Mouse (Mus musculus): ENCODE results near the gene Rabep1.
"Not testable (repeated sequence)": the region's sequence is repeated elsewhere in the genome, so short reads cannot be mapped to it uniquely, and the experiment has no call there.

Gene Rabep1

DNA sequence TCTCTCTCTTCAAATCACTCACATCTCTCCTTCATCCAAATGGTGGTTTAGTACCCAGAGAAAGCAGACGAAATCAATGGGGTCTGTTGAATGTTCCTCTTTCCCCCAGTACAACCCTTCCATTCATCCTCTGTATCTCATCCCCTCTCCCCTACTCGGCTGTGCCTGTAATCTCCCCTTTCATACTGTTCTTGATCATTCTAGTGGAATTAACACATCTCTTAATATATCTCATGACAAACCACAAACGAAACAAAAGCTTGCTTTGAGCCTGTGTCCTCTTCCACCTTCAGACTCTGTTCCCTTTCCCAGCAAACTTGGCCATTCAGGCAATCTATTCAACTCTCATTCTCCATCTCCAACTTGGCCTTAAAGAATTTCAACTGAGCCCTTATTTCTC lies 13.4 kb upstream of the Rabep1 start:
- no peak for DNase-seq (ENCODE audit: low spot score)

DNA sequence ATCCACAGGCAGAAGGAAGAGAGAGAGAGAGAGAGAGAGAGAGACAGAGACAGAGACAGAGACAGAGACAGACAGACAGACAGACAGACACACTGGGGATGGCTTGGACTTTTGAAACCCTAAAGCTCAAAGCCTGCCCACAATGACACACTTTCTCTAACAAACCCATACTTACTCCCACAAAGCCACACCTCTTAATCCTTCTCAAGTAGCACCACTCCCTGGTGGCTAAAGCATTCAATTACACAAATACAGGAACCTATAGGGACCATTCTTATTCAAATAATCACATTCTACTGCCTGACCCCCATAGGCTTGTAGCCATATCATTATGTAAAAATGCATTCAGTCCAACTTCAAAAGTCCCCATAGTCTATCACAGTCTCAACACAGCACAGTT lies 11.2 kb upstream of the Rabep1 start:
- DNase-seq (ENCODE audit: low spot score), result no peak

DNA sequence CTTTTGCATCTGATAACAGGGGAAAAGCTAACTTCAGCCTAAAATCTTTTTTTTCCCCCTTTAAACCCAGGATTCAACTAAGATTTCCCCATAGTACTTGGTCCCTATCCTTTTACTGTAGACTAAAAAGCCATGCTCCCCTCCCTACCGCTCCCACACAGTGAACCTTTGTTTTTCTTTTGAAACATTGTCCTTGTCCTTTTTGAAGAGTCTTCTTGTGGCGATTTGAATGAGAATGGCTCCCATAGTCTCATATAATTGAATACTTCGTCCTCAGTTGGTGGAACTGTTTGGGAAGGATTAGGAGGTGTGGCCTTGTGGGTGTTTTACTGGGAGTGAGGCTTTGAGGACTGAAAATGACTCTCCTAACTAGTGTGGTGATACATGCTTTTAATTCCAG lies 10.7 kb upstream of the Rabep1 start:
- DNase-seq (ENCODE audit: low spot score), result no peak

DNA sequence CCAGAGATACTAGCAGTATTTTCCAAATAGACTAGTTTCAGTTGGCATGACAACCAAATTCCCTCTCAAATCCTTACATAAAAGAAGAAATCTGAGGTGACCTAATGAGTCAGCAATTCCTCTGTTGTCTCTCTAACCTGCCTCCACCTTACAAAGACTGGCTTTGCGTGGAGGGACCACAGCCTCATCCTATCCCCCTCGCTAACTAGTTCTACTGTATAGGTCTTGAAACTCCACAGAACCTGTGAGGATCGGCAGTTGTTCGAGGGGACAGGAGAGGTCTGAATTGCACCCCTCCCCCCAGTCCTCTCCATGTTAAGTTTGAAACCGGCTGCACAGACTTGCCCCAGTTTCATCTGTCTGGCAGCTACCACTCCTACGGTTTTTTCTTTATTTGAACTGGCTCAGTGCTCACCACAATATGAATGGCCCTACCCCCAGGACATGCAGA lies 9.2 kb upstream of the Rabep1 start:
- DNase-seq (ENCODE audit: low spot score), result no peak

DNA sequence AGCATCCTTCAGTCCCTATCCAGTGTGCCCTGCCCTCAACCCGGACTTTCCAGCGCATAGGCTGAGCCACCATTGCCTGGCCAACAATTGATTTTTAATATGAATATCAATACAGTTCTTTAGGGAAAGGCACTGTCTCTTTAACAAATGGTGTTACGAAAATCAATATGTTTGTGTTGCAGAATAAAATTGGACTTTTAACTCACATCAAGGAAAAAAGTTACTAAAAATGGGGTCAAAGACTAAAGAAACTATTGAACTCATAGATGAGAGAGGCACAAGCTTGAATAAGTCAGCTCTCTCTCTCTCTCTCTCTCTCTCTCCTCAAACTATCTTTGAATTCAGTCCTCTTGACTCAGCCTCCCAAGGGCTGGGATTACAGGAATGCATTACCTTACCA lies 7.5 kb upstream of the Rabep1 start:
- DNase-seq (ENCODE audit: low spot score), result no peak

DNA sequence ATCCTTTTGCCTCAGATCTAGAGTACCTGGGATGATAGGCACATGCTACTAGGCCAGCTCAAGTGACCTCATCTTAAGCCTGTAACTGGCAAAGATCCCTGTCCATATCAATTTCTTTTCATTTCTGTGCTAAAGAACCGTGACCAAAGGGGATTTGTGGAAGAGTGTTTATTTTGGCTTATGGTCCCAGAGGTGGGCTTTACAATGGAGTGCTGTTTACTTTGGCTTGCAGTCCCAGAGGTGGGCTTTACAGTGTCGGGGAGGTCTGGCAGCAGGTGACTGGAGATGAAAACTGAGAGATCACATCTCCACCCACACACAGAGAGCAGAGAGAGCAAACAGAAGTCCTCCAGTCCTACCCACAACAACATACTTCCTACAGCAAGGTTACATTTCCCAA lies 6.0 kb upstream of the Rabep1 start:
- no peak for DNase-seq (ENCODE audit: low spot score)

DNA sequence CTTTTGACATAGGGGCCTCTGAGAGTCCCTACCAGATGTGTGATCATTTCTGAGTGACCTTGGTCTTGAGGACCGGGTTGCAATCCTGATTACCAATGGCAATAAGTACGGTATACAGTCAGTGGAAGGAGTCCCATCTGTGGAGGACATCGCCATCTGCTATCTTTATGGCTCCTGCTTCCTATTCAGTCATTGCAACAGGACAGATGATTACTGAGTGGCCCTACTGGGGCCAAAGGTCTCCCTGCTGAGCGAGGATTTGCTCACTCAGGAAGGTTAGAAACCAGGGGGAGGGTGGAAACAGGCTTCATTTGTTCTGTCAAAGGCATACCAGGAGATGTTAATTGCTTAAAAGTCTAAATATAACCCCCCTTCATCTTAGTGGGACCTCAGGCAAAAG lies 1.6 kb upstream of the Rabep1 start:
- no peak for DNase-seq (ENCODE audit: low spot score)

DNA sequence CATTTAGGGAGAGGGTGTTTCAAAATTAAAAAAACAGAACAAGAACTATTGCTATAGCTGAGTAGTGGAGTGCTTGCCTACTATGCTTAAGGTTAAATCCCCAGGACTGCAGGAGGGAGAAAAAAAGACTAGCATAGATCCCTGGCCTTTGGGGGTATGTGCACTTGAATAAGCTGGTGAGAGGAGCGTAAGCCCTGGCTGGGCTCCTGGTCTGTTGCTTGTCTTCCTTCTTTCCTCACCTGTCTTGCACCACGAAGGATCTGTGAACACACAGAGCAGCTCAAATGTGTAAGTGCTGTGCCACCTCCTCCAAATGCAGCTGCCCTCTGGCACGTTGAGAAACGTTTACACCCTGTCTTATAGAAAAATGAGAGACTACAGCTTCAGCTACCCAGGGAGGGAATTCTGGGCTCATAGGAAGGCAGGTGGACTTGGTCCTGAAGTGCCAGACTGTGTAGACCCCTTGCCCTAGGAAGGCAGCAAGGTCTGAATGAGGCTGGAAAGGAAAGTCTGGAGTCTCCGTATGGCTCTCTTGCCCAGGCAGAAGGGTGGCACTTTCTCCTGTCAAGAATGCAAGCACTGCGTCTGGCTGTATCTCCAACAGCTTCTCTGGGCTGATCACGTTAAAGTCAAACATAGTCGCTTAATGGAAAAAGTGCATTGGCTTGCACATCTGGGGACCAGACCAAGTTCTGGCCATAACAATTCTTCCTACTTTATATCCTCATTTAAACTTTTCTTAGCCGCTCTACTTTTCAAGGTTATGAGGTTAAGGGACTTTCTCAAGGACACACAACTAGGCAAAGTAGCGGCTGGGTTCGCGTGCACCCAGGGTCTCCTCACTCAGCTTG lies 652 bp upstream of the Rabep1 start:
- DNase-seq (ENCODE audit: low spot score), result no peak

DNA sequence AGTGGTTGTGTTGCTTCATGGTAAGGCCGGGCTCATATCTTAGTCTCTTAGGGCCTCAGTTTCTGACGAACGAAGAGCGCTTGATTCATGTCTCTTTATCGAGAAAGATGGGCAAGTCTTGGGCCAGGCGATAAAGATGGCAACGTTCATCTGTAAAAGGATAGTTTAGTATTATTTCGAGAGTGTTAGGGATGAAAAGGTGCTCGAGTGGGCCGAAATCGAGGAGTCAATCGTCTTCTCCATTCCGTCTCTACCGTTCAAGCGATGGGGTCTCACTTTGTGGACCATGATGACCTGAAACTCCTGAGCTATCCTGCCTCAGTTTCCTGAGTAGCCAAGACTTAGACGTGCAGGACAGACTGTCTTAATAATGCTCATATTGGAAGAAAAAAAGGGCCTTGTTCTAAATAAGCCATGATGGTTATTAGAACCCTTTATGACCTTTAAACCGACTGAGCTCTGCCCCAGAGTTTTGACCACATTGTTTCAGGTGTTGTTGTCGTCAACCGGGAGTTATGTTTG lies 940 bp downstream of the Rabep1 start:
- DNase-seq (ENCODE audit: low spot score), result no peak

DNA sequence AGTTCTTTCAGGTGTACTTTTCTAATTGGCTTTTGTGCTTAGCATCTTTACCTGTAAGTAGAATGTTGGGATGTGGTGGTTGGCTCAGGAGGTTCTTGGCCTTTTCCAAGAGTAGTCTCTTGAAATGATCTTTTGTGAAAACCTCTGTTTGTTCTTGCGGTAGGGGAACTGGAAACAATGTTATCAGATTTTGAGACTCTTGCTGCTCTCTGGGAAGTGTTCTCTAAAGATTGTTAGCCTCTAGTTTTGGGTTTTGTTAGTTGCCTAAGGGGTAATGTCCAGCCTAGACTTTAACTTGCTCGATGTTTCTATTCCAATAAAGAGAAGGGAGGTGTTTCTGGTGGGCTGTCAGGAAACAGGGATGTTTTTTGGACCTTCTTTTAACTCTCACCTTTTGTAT lies 1.5 kb downstream of the Rabep1 start:
- DNase-seq (ENCODE audit: low spot score), result no peak

DNA sequence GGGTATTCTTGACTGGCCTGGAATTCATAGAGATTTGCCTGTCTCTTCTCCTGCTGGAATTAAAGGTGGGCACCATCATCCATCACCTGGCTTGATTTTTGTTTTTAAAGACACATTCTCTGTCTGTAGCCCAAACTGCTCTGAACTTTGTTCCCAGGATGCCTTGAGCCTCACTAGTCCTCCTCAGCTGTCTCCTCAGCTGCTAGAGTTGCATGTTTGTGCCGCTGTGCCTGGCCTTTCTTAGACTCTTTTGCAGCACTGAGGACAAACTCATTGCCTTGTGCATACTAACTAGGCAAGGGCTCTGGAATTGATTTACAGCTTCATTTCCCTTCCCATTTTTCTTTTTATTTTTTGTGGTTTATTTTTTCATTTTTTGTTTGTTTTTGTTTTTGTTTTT lies 15.8 kb downstream of the Rabep1 start:
- DNase-seq (ENCODE audit: low spot score), result no peak

DNA sequence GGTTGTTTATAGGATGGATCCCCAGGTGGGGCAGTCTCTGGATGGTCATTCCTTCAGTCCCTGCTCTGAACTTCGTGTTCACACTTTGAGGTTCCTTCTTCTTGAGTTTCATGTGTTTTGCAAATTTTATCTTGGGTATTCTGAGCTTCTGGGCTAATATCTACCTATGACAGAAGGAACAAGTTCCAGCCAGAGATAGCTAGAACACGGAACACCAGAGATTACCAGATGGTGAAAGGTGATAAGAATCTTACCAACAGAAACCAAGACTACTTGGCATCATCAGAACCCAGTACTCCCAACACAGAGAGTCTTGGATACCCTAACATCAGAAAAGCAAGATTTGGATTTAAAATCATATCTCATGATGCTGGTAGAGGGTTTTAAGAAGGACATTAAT lies 18.6 kb downstream of the Rabep1 start:
- not testable (repeated sequence) for DNase-seq (ENCODE audit: low spot score)

DNA sequence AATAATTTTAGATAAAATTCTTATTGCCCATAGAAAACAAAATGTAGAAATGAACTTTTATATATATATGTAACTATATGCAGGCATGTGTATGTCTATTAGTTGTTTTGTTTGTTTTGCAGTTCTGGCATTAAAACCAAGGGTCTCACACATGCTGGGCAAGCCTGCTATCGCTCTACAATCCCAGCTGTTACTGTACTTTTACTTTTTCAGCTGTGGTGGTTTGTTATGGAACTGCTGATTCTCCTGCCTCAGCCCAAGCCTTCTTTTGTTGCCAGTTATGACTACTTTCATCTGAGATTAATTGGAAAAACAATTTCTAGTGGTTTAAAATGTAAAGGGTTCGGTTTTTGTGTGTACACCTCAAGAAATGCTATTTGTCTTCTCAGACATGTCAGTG lies 20.6 kb downstream of the Rabep1 start:
- DNase-seq (ENCODE audit: low spot score), result no peak

DNA sequence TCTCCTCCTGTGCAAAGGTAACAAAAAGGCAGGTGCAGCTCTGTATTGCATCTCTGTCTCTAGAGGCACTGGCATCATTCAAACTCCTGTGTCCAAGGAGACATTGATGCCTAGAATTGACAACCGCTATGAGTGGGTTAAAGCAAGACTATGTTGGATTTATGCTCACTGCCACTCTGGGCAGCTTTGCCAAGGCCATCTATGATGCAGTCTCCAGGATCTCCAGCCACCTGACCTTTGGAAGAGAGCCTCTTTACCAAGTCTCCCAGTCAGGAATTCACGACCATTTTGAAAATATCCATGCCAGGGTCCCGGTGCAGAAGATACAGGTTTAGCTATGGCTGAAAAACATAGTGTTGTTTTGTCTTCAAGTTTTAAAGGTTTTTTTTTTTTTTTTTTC lies 24.7 kb downstream of the Rabep1 start:
- DNase-seq (ENCODE audit: low spot score), result no peak

DNA sequence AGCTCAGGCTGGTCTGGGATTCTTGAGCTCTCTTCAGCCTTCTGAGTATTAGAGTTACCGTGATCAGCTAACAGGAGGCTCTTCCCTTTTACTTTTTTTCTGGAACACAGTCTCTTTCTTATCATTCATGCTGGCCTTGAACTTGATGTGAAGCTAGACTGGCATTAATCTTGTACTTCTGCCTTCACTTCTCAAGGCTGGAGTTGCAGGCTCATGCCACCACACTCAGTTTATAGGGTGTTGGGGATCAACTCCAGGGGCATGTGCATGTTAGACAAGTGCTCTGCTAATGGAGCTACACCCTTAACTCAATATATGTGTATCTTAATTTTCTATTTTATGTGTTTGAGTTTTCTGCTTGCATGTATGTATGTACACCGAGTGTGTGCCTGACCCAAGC lies 25.2 kb downstream of the Rabep1 start:
- DNase-seq (ENCODE audit: low spot score), result no peak

DNA sequence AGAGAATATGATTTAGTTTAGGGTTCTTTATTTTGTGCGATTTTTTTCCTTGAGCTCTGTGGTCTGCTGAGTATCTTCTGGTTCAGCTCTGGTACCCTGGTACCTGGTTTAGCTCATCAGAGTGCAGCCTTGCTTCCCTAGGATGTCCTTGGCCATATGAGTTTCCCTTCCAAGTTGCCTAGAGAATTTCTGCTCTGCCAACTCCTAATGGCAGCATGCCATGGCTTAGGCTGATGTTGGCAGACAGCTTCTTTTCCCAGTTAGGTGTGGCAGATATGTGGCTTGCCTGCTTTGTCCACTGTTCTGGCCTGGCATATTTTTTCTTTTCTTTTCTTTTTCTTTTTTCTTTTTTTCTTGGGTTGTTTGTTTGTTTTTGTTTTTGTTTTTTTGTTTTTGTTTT lies 25.8 kb downstream of the Rabep1 start:
- DNase-seq (ENCODE audit: low spot score), result no peak

DNA sequence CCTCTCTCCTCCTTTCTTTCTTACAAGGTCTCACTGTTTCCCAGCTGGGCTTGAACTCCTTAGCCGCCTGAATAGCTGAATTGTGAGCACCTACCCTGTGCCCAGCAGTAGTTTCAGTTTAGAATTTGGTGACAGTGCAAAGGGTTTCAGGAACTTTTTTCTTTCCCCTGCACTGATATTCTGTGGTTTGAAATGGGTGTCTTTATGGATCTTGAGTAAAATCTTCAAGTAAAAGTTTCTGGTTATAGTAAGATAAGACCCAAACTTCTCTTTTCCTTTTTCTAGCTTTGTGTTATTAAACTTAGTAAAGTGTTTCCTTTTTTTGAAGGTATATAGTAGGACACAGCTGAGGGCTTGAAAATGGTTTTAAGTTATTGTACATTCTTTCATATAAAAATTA lies 26.5 kb downstream of the Rabep1 start:
- no peak for DNase-seq (ENCODE audit: low spot score)

DNA sequence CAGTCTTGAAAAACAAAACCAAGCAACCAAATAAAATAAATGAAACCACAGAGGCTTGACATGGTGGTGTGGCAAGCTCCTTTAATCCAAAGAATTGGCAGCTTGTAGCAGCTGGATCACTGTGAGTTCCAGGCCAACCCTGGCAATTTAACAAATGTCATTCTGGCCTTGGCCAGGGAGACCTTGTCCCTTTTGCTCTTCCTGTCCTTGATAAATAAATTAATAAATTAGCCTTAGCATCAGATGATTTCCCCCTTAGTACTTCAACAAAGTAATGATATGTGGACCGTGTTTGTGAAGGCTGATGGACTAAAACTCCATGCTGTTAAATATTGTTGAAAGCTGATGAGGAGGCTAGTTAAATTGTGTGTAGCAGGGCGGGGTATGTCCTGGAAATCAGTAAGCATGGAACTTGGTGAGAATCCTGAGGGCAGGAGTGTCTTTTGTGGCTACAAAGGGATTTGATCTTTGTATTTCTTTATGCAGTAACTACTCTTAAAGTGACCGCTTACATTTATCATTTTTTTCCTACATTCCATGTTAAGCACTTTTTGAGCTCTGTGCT lies 27.3 kb downstream of the Rabep1 start:
- no peak for DNase-seq (ENCODE audit: low spot score)

DNA sequence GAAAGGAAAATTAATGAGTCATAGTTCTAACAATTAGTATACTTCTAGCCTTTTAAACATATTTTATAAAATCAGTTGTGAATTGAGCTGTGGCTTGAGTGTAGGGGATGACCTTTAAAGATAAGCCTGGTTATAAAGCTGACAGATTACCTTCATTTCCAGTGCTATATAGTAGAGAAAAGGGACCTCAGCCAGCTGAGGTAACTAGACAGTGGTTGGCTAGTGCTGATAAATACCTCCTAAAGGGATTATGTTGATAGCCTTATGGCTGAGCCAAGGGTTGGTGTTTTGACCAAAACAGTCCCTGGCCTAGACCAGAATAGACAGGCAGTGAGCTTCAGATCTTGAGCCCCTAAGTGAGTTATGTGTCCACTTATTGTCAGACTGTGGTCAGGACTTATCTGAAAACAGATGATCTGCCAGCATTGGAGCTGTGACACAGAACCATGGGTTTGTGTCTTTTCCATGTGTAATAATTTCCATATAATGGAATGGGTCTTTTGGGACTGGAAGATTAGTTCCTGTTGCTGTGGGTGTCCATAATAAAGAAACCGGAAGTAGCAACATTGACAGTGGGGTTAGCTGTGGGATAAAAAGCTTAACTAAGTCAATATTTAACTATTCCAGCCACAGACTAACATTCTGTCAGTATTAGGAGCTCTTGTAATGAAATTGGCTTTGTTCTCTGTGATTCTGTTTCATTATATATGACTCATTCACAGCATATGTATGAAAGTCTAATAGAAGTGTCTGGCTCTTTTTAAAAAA lies 29.5 kb downstream of the Rabep1 start:
- DNase-seq (ENCODE audit: low spot score), result no peak

DNA sequence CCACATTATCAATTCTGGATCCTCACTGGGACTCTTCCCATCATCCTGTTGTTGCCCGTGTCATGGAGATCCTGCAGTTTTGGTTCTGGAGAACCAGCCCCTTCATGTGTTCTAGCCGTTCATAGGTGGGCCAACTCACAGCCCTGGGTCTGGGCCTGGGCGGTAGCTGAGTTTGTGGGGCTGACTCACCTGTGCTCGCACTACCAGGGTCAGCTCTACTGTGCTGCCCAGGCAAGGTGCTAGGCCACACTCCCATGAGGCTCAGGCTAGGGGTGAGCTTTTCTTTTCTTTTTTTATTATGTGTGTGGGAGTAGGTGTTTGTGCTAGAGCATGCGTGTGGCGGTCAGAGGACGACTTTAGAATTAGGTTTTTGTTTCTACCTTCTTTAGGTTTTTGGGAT lies 33.1 kb downstream of the Rabep1 start:
- DNase-seq (ENCODE audit: low spot score), result no peak

DNA sequence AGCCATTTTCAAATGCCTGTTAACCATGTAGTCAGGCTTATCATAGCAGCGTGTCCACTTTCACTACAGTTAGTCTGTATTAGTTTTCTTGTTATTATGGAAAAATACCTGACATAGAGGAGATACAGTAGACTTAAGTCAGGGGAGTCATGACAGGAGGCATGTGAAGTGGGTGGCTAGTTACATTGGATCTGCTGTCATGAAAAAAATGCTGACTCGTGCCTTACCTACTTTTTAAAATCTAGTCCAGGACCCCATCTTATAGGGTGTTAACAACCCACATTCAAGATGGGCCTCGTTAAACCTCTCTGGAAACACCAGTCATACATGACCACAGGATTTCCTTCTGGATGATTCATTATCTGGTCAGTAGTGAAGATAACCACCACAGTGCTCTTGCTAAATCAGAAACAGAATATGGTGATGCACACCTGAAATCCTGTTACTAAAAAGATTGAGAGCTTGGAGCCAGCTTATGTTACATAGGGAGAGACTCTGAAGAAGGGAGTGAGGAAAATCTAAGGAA lies 38.4 kb downstream of the Rabep1 start:
- DNase-seq (ENCODE audit: low spot score), result no peak

DNA sequence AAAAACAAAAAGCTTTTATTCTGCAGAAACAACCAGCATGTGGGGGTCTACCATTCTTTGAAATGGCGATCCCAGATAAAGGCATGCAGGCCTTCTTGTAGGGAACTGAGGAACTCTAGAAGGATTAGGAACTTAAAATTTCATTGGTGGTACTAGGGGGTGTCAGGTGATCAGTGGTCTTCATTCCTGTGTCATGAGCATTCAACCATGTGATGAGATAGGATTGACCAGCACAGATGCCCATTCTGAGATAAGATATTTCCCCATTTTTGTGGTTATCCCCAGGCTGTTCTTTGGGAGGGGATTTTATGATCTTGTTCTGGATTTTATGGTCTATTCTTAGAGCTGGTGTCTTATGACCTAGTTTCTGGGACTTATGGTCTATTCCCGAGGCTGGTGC lies 46.1 kb downstream of the Rabep1 start:
- DNase-seq (ENCODE audit: low spot score), result no peak

DNA sequence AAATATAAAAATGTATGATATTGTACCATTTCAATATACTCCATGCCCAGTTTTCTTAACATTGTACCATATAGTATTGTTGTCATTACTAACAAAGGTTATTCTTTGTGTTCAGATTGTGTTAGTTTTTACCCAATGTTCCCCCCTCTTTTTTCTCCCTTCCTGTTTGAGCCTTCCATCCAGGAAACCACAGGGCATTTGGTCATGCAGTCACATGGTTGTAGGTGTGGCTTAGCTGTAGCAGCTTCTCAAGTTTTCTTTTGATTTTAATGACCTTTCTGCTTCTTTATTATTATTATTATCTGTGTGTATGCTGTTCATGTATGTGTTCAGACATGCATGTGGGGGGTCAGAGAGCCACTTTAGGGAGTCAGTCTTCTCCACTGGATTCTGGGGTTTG lies 47.0 kb downstream of the Rabep1 start:
- DNase-seq (ENCODE audit: low spot score), result no peak
